Mouse (Mus musculus) heart, adult 2 months (tissue): ENCODE measurements around the gene Gtf2f1.

ENCODE experiments used
- CTCF ChIP-seq: fragments of 200-600 bp; IDR thresholded peaks from 2 replicates; pipeline ENCODE4 v1.8.1; 2022; ENCODE audit warnings: antibody characterized with exemption, mild to moderate bottlenecking, moderate library complexity
- EP300 ChIP-seq: fragments of 200-500 bp; IDR thresholded peaks from 2 replicates; pipeline ENCODE4 v1.6.1; 2011; ENCODE audit warnings: low read depth, low read length, control low read depth; ENCODE audit not compliant: insufficient read depth
- POLR2A ChIP-seq: fragments of 200-500 bp; IDR thresholded peaks from 2 replicates; pipeline ENCODE4 v1.6.1; 2011; ENCODE audit warnings: mild to moderate bottlenecking, low read depth, low read length, control low read depth; ENCODE audit not compliant: insufficient read depth

DNA sequence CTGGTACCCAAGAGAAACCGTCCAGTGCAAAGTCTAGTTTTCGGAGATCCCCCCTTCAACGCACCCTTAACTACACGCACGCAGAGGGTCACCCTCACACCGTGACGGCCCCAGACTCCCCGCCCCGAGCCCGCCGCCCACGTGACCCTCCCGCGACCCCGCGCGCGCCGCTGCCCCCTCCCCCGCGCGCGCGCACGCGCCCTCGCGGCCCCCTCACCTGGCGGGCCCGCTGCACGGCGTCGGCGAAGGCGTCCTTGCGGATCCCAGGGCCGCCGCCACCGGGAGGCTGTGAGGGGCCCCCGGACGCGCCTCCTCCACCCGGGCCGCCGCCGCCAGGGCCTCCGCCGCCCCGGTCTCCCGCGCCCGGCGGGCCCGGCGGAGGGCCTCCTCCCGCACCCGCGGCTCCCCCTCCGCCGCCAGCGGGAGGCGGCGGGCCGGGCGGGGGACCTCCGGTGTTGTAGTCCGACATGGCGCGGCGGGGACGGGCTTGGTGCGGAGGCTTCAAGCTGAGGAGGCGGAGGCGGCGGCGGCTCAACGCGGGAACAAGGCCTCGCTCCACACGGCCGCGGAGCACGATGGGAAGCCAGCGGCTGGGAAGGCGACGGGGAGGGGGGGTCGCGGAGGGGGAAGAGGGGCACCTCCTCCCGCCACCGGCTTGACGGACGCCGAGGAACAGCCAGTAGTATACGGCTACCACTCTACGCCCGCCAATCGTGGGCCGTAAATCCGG is 20.0 kb upstream of the Gtf2f1 start, which contains the start of gene Khsrp:
- no peak for TF ChIP-seq CTCF
- peak; percentile 63; the same call in 1 of the 2 replicates for TF ChIP-seq POLR2A
- TF ChIP-seq EP300: no peak
